10 mouse cellular contexts compared by ENCODE assay signal in genomic region chrX:36352446-36352845, GRCm38 (mm10). TPM values are rescaled to one million over a fixed set of nuclear protein-coding genes. Genes with fewer than 3 reads are reported as not detected.
DNase-seq lines count a peak whose midpoint lies in the region; ATAC-seq and TF ChIP-seq lines count a peak whose summit lies in the region.
"Had no signal": no experiment of that assay in that cellular context is flagged by ENCODE, and none has a peak within 500 bp of the region (broad histone marks: within the 10 kb centered on the region; RNA-seq: fewer than 3 reads in every experiment).

No protein-coding gene starts in this region.

- 58% methylated on average over 3 of the region's 3 CpGs for WGBS in liver, adult 2 months
- 48% methylated on average over 3 of the region's 3 CpGs for WGBS in liver, embryonic 11.5 days
- WGBS in lung, postnatal 0 days = 48% methylated on average over 3 of the region's 3 CpGs
- 47% methylated on average over 3 of the region's 3 CpGs for WGBS in neural tube, embryonic 15.5 days

- no peaks in the 10 kb centered on the region for H3K79me2 ChIP-seq in liver, adult 2 months (ENCODE audit: control insufficient read depth, insufficient read depth, low read length)

- H3K4me3 ChIP-seq in liver, adult 2 months (ENCODE audit: insufficient read depth, low read depth, low read length) = no peak overlapping the region
- no peak overlapping the region for H3K4me3 ChIP-seq in liver, embryonic 11.5 days (ENCODE audit: low read depth, low read length)
- H3K4me3 ChIP-seq in lung, postnatal 0 days (ENCODE audit: low read depth, low read length) = no peak overlapping the region
- H3K4me3 ChIP-seq in neural tube, embryonic 15.5 days (replicated peaks) = no peak overlapping the region
- H3K4me3 ChIP-seq: lung, embryonic 15.5 days had no signal

- no peak for TF ChIP-seq EP300 in lung, postnatal 0 days (IDR thresholded peaks at IDR 0.05)

- ATAC-seq in liver, embryonic 11.5 days (replicated peaks; ENCODE audit: low FRiP score) = no peak
- no peak for ATAC-seq in lung, postnatal 0 days
- ATAC-seq in neural tube, embryonic 15.5 days (ENCODE audit: low FRiP score) = no peak

- no peak overlapping the region for H3K27ac ChIP-seq in liver, adult 2 months (replicated peaks; ENCODE audit: insufficient read depth, low read depth, low read length)
- H3K27ac ChIP-seq in liver, embryonic 11.5 days (ENCODE audit: low read depth, low read length) = no peak overlapping the region
- H3K27ac ChIP-seq in lung, postnatal 0 days (ENCODE audit: low read length) = no peak overlapping the region
- no peak overlapping the region for H3K27ac ChIP-seq in neural tube, embryonic 15.5 days (replicated peaks)
- H3K27ac ChIP-seq: lung, embryonic 15.5 days had no signal

- no peak for TF ChIP-seq CTCF in liver, adult 2 months (IDR thresholded peaks at IDR 0.05; ENCODE audit: low read depth, low read length)
- TF ChIP-seq CTCF in brain, embryonic 14.5 days (IDR thresholded peaks at IDR 0.05; ENCODE audit: borderline replicate concordance, extremely low read depth, insufficient read depth, insufficient read length) = no peak
- peak; percentile 47 for TF ChIP-seq CTCF in lung, postnatal 0 days (IDR thresholded peaks at IDR 0.05)

- H3K4me2 ChIP-seq in liver, embryonic 11.5 days = no peak overlapping the region
- H3K4me2 ChIP-seq in lung, postnatal 0 days (replicated peaks; ENCODE audit: low read depth, low read length) = no peak overlapping the region
- H3K4me2 ChIP-seq in neural tube, embryonic 15.5 days = no peak overlapping the region
- H3K4me2 ChIP-seq: lung, embryonic 15.5 days had no signal

- H3K9me3 ChIP-seq in liver, embryonic 11.5 days (ENCODE audit: control insufficient read depth, low read length) = no peaks in the 10 kb centered on the region
- no peaks in the 10 kb centered on the region for H3K9me3 ChIP-seq in lung, postnatal 0 days (ENCODE audit: low read length)
- H3K9me3 ChIP-seq in neural tube, embryonic 15.5 days (replicated peaks) = no peaks in the 10 kb centered on the region
- H3K9me3 ChIP-seq: lung, embryonic 15.5 days had no signal

- H3K36me3 ChIP-seq in liver, adult 2 months (ENCODE audit: control insufficient read depth, insufficient read depth, low read length) = peaks cover 15% of the 10 kb centered on the region; the same call in 1 of the 2 replicates
- no peaks in the 10 kb centered on the region for H3K36me3 ChIP-seq in liver, embryonic 11.5 days (ENCODE audit: control insufficient read depth, insufficient read depth, low read length)
- no peaks in the 10 kb centered on the region for H3K36me3 ChIP-seq in lung, postnatal 0 days (ENCODE audit: insufficient read depth, low read length)
- H3K36me3 ChIP-seq in neural tube, embryonic 15.5 days = no peaks in the 10 kb centered on the region
- H3K36me3 ChIP-seq: lung, embryonic 15.5 days had no signal

- DNase-seq in frontal cortex, postnatal 36 days (ENCODE audit: low spot score in 2 of 2) = peak; percentile 2 to 13
- DNase-seq in frontal cortex, postnatal 25 days (ENCODE audit: low spot score in 2 of 2) = no peak
- peak; percentile 12 for DNase-seq in liver, adult 2 months (ENCODE audit: extremely low read depth, low read depth, low spot score)
- no peak for DNase-seq in liver, embryonic 11.5 days (ENCODE audit: low spot score)
- peak; percentile 67 for DNase-seq in brain, embryonic 14.5 days (ENCODE audit: low read depth)
- DNase-seq in lung, postnatal 0 days (ENCODE audit: low spot score) = peak; percentile 58
- DNase-seq in frontal cortex, postnatal 10 days (ENCODE audit: low spot score in 2 of 2) = no peak

- H3K27me3 ChIP-seq in liver, adult 2 months (ENCODE audit: control insufficient read depth, insufficient read depth, low read length) = no peaks in the 10 kb centered on the region
- H3K27me3 ChIP-seq in liver, embryonic 11.5 days (replicated peaks; ENCODE audit: control insufficient read depth, insufficient read depth, low read length) = no peaks in the 10 kb centered on the region
- no peaks in the 10 kb centered on the region for H3K27me3 ChIP-seq in lung, postnatal 0 days (replicated peaks; ENCODE audit: insufficient read depth, low read length)
- no peaks in the 10 kb centered on the region for H3K27me3 ChIP-seq in neural tube, embryonic 15.5 days (replicated peaks)
- H3K27me3 ChIP-seq: lung, embryonic 15.5 days had no signal

- no peak overlapping the region for H3K9ac ChIP-seq in liver, adult 2 months (ENCODE audit: low read depth, low read length)
- H3K9ac ChIP-seq in liver, embryonic 11.5 days (ENCODE audit: low read depth, low read length) = no peak overlapping the region
- no peak overlapping the region for H3K9ac ChIP-seq in lung, postnatal 0 days (replicated peaks; ENCODE audit: low read depth)
- no peak overlapping the region for H3K9ac ChIP-seq in neural tube, embryonic 15.5 days (replicated peaks)
- H3K9ac ChIP-seq: lung, embryonic 15.5 days had no signal

- H3K4me1 ChIP-seq in liver, adult 2 months (ENCODE audit: control insufficient read depth, insufficient read depth, low read length) = no peaks in the 10 kb centered on the region
- no peaks in the 10 kb centered on the region for H3K4me1 ChIP-seq in liver, embryonic 11.5 days (replicated peaks; ENCODE audit: control insufficient read depth, insufficient read depth, low read length)
- H3K4me1 ChIP-seq in lung, postnatal 0 days (ENCODE audit: insufficient read depth, low read depth, low read length) = no peaks in the 10 kb centered on the region
- H3K4me1 ChIP-seq in neural tube, embryonic 15.5 days = no peaks in the 10 kb centered on the region
- H3K4me1 ChIP-seq: lung, embryonic 15.5 days had no signal

- TF ChIP-seq POLR2A in liver, adult 2 months (IDR thresholded peaks at IDR 0.05; ENCODE audit: extremely low read depth, insufficient read depth, low read length) = no peak
- TF ChIP-seq POLR2A in brain, embryonic 14.5 days (IDR thresholded peaks at IDR 0.05; ENCODE audit: borderline replicate concordance, extremely low read depth, insufficient read depth, insufficient read length, poor library complexity, severe bottlenecking) = no peak

RNA-seq across cellular contexts. Expression of gene Lonrf3, which starts 24.3 kb away (rescaled TPM):
- total RNA-seq in liver, adult 2 months (2014; rRNA removed) = 2.8 and 3.9 TPM in 2 replicates
- 1.8 and 2.5 TPM in 2 replicates for polyA plus RNA-seq in liver, adult 2 months (2012; rRNA removed)
- 0.69 and 0.90 TPM in 2 replicates for polyA plus RNA-seq in liver, embryonic 11.5 days (2014; fragmentation: Nextera tagmentation; extraction: Ambion mirVana)
- polyA plus RNA-seq in brain, embryonic 14.5 days (2012; rRNA removed) = 1.2 and 1.7 TPM in 2 replicates
- polyA plus RNA-seq in lung, postnatal 0 days (2015; fragmentation: Nextera tagmentation; extraction: Ambion mirVana) = 0.60 and 1.1 TPM in 2 replicates
- 0.23 and 0.29 TPM in 2 replicates for polyA plus RNA-seq in neural tube, embryonic 15.5 days (2015; fragmentation: Nextera tagmentation; extraction: Ambion mirVana)

RNA-seq across cellular contexts. Expression of gene Gm6268, which starts 48.6 kb away (rescaled TPM):
- not detected in 2 replicates for total RNA-seq in liver, adult 2 months (2014; rRNA removed)
- not detected in 2 replicates for polyA plus RNA-seq in liver, adult 2 months (2012; rRNA removed)
- polyA plus RNA-seq in liver, embryonic 11.5 days (2014; fragmentation: Nextera tagmentation; extraction: Ambion mirVana) = not detected in 2 replicates
- polyA plus RNA-seq in brain, embryonic 14.5 days (2012; rRNA removed) = not detected in 2 replicates
- polyA plus RNA-seq in lung, postnatal 0 days (2015; fragmentation: Nextera tagmentation; extraction: Ambion mirVana) = not detected in 2 replicates
- not detected in 2 replicates for polyA plus RNA-seq in neural tube, embryonic 15.5 days (2015; fragmentation: Nextera tagmentation; extraction: Ambion mirVana)
- polyA plus RNA-seq: heart, embryonic 14.5 days; lung, embryonic 15.5 days had no signal

Comparison
In these comparisons a context has a peak if more than half of its experiments do, and no peak if none do; other contexts are left out.
1. DNase-seq: peak in frontal cortex, postnatal 36 days (2 of 2), liver, adult 2 months (single experiment), brain, embryonic 14.5 days (single experiment) and lung, postnatal 0 days (single experiment); none in frontal cortex, postnatal 25 days (0 of 2), liver, embryonic 11.5 days (single experiment) and frontal cortex, postnatal 10 days (0 of 2).